Mouse (Mus musculus): ENCODE data around the gene Olfm2. TPM values are rescaled to one million over a fixed set of nuclear protein-coding genes. Genes with fewer than 3 reads are reported as not detected.

The Olfm2 gene
- polyA plus RNA-seq (2012; rRNA removed), result 0.51 and 0.93 TPM in 2 replicates

DNA sequence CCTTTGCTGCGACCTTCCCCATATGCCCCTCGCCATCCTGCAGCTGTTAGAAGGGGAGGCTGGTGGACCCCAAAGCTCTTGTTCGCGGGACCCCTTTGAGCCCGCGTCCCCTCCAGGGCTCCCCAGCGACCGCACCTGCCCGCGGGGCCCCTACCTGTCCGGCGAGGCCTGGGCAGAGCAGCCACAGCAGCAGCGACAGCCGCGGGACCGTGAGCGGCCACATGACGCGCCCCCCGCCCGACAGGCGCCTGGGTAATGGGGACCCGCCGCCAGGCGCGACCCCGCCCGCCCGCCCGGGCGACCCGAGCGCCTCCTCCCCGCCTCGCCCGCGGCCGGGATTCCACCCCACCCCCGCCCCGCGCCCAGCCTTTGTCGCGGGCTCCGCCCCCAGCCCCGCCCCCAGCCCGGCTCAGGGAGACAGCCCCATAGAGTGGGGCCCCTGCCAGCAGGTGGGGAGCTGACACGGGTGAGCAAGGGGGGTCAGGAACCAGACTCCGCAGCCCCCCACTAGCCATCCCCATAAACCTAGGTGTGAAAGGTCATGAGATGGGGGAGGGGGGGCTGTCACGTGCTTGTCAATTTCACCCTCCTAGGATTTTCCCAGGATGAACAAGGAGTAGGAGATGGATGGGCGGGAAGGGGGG, at the start of gene Olfm2:
Olfm2 (minus strand) TSS at position 333 of the 644 bp plus-strand sequence.
- 3% methylated on average over 29 of the region's 50 CpGs for WGBS
- H3K27me3 ChIP-seq (ENCODE audit: control insufficient read depth, insufficient read depth, low read length), result peaks cover 2% of the 10 kb centered on the region; the same call in 1 of the 2 replicates
- H3K27ac ChIP-seq (ENCODE audit: control insufficient read depth, insufficient read depth, low read length), result no peak within 1 kb of the TSS
- DNase-seq, result no peak
- TF ChIP-seq CTCF (IDR thresholded peaks at IDR 0.05; ENCODE audit: borderline replicate concordance, control insufficient read depth, extremely low read depth, insufficient read depth, low read length, poor library complexity), result no peak
- TF ChIP-seq POLR2A (IDR thresholded peaks at IDR 0.05; ENCODE audit: control insufficient read depth, extremely low read depth, insufficient read depth, low read length, poor library complexity), result no peak
- H3K4me1 ChIP-seq (replicated peaks; ENCODE audit: control insufficient read depth, insufficient read depth, low read length), result no peaks in the 10 kb centered on the region
- H3K36me3 ChIP-seq (ENCODE audit: control insufficient read depth, insufficient read depth, low read length), result no peaks in the 10 kb centered on the region
- H3K4me3 ChIP-seq (ENCODE audit: control insufficient read depth, insufficient read depth, low read length), result no peak within 1 kb of the TSS

DNA sequence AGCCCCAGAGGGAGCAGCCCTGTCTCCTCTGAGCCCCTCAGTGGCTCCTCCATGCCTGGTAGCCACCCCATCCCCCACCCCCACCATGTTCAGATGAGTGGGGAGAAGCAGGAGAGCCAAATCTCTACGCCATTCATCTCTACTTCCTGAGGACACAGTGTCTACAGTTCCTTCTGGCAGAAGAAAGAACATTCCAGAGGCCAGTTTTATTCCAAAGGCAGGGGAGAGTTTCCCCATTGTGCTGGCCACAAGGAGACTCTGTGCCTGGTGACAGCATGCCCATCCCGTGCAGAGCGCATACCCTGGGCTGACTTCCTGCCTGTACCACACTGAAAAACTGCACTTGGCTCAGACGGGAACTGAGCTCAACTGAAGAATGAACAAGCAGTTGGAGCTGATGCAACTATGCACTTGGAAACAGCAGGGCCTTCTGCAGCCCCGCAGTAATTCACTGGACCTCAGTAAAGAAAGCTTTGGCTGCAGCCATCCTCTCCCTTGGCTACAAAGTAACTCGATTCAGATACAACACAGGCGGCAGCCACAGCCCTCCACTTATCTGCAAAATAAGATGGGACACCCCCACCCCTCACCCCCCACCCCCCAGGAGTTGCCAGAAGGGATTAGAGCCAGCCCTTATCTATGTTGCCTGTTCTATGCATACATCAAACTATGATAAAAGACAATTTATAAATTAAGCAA, 48.1 kb upstream of the Olfm2 start:
- no peak for TF ChIP-seq POLR2A (IDR thresholded peaks at IDR 0.05; ENCODE audit: control insufficient read depth, extremely low read depth, insufficient read depth, low read length, poor library complexity)
- TF ChIP-seq CTCF (IDR thresholded peaks at IDR 0.05; ENCODE audit: borderline replicate concordance, control insufficient read depth, extremely low read depth, insufficient read depth, low read length, poor library complexity), result no peak
- no peak overlapping the region for H3K27ac ChIP-seq (ENCODE audit: control insufficient read depth, insufficient read depth, low read length)
- 16% methylated on average over 7 of the region's 7 CpGs for WGBS
- no peaks in the 10 kb centered on the region for H3K4me1 ChIP-seq (replicated peaks; ENCODE audit: control insufficient read depth, insufficient read depth, low read length)
- H3K4me3 ChIP-seq (ENCODE audit: control insufficient read depth, insufficient read depth, low read length), result no peak overlapping the region
- no peaks in the 10 kb centered on the region for H3K27me3 ChIP-seq (ENCODE audit: control insufficient read depth, insufficient read depth, low read length)
- H3K36me3 ChIP-seq (ENCODE audit: control insufficient read depth, insufficient read depth, low read length), result no peaks in the 10 kb centered on the region
- DNase-seq, result no peak

DNA sequence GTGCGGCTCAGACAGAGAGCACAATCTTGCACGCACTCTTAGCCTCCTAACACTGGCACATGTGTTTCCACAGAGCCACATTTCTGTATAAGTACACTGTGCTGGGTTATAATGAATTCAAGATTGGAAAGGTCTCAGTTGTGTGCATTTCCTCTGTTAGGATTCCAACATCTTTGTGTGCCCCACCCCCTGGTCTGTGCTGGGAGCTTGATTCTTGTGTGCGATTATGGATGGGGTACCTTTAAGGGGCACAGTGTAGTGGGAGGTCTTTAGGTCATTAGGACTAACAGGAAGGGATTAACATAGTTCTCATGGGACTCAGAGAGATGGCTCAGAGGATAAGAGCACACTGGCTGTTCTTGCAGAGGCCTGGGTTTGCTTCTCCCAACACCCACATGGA, 44.2 kb upstream of the Olfm2 start:
- 86% methylated on average over 3 of the region's 3 CpGs for WGBS
- no peaks in the 10 kb centered on the region for H3K4me1 ChIP-seq (replicated peaks; ENCODE audit: control insufficient read depth, insufficient read depth, low read length)
- no peak overlapping the region for H3K4me3 ChIP-seq (ENCODE audit: control insufficient read depth, insufficient read depth, low read length)
- no peak overlapping the region for H3K27ac ChIP-seq (ENCODE audit: control insufficient read depth, insufficient read depth, low read length)
- no peak for DNase-seq
- TF ChIP-seq POLR2A (IDR thresholded peaks at IDR 0.05; ENCODE audit: control insufficient read depth, extremely low read depth, insufficient read depth, low read length, poor library complexity) (no peak), CTCF (IDR thresholded peaks at IDR 0.05; ENCODE audit: borderline replicate concordance, control insufficient read depth, extremely low read depth, insufficient read depth, low read length, poor library complexity) (no peak)
- no peaks in the 10 kb centered on the region for H3K36me3 ChIP-seq (ENCODE audit: control insufficient read depth, insufficient read depth, low read length)
- H3K27me3 ChIP-seq (ENCODE audit: control insufficient read depth, insufficient read depth, low read length), result no peaks in the 10 kb centered on the region

GRCm38 (mm10) chr9:20789651-20790050, 43.5 kb upstream of the Olfm2 start:
- H3K4me3 ChIP-seq (ENCODE audit: control insufficient read depth, insufficient read depth, low read length), result no peak overlapping the region
- H3K27me3 ChIP-seq (ENCODE audit: control insufficient read depth, insufficient read depth, low read length), result no peaks in the 10 kb centered on the region
- 76% methylated on average over 3 of the region's 4 CpGs for WGBS
- no peaks in the 10 kb centered on the region for H3K4me1 ChIP-seq (replicated peaks; ENCODE audit: control insufficient read depth, insufficient read depth, low read length)
- no peak overlapping the region for H3K27ac ChIP-seq (ENCODE audit: control insufficient read depth, insufficient read depth, low read length)
- no peaks in the 10 kb centered on the region for H3K36me3 ChIP-seq (ENCODE audit: control insufficient read depth, insufficient read depth, low read length)
- DNase-seq, result no peak
- TF ChIP-seq POLR2A (IDR thresholded peaks at IDR 0.05; ENCODE audit: control insufficient read depth, extremely low read depth, insufficient read depth, low read length, poor library complexity) (no peak), CTCF (IDR thresholded peaks at IDR 0.05; ENCODE audit: borderline replicate concordance, control insufficient read depth, extremely low read depth, insufficient read depth, low read length, poor library complexity) (no peak)

DNA sequence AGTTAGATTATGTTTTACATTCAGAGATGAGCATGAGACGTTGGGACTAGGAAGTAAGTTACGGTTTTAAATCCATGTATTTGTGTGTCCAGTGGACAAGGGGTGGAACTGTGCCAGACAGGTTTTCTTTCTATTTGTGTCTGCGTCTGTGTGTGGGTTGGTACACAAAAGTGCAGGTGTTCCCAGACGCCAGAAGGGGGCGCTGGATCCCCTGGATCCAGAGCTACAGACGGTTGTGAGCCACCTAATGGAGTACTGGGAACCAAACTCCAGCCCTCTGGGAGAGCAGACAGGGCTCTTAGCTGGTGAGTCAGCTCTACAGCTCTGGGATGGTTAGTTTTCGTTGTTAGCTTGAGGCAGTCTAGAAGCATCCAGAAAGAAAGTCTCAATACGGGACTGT, 41.8 kb upstream of the Olfm2 start:
- Histone ChIP-seq H3K4me3 (ENCODE audit: control insufficient read depth, insufficient read depth, low read length) (no peak overlapping the region), H3K27ac (ENCODE audit: control insufficient read depth, insufficient read depth, low read length) (no peak overlapping the region)
- WGBS, result 85% methylated on average over 8 of the region's 8 CpGs

GRCm38 (mm10) chr9:20785055-20785454, 38.9 kb upstream of the Olfm2 start:
- no peak for TF ChIP-seq CTCF (IDR thresholded peaks at IDR 0.05; ENCODE audit: borderline replicate concordance, control insufficient read depth, extremely low read depth, insufficient read depth, low read length, poor library complexity)
- TF ChIP-seq POLR2A (IDR thresholded peaks at IDR 0.05; ENCODE audit: control insufficient read depth, extremely low read depth, insufficient read depth, low read length, poor library complexity), result no peak
- H3K36me3 ChIP-seq (ENCODE audit: control insufficient read depth, insufficient read depth, low read length), result no peaks in the 10 kb centered on the region
- H3K27me3 ChIP-seq (ENCODE audit: control insufficient read depth, insufficient read depth, low read length), result no peaks in the 10 kb centered on the region
- WGBS, result 89% methylated on average over 6 of the region's 6 CpGs
- DNase-seq, result no peak
- H3K4me1 ChIP-seq (replicated peaks; ENCODE audit: control insufficient read depth, insufficient read depth, low read length), result no peaks in the 10 kb centered on the region
- H3K4me3 ChIP-seq (ENCODE audit: control insufficient read depth, insufficient read depth, low read length), result no peak overlapping the region
- H3K27ac ChIP-seq (ENCODE audit: control insufficient read depth, insufficient read depth, low read length), result no peak overlapping the region

More for the DNA sequence above, 41.8 kb upstream of the Olfm2 start:
- Histone ChIP-seq H3K27me3 (ENCODE audit: control insufficient read depth, insufficient read depth, low read length) (no peaks in the 10 kb centered on the region), H3K36me3 (ENCODE audit: control insufficient read depth, insufficient read depth, low read length) (no peaks in the 10 kb centered on the region), H3K4me1 (replicated peaks; ENCODE audit: control insufficient read depth, insufficient read depth, low read length) (no peaks in the 10 kb centered on the region)
- DNase-seq, result no peak
- TF ChIP-seq CTCF (IDR thresholded peaks at IDR 0.05; ENCODE audit: borderline replicate concordance, control insufficient read depth, extremely low read depth, insufficient read depth, low read length, poor library complexity), result no peak
- TF ChIP-seq POLR2A (IDR thresholded peaks at IDR 0.05; ENCODE audit: control insufficient read depth, extremely low read depth, insufficient read depth, low read length, poor library complexity), result no peak

Data from thymus, adult 2 months (tissue).